Mouse (Mus musculus): ENCODE results near the gene Cdc16. TPM values are rescaled to one million over a fixed set of nuclear protein-coding genes. Genes with fewer than 3 reads are reported as not detected.

The Cdc16 gene
- total and polyA plus RNA-seq, 2 experiments from 2014 or later = 53.1 to 80.9 TPM

- TF ChIP-seq EP300 (IDR thresholded peaks at IDR 0.05; ENCODE audit: low read depth) (peak; percentile 98), CTCF (IDR thresholded peaks at IDR 0.05; ENCODE audit: low read depth) (peak; percentile 77)
- Histone ChIP-seq H3K36me3 (replicated peaks; ENCODE audit: control insufficient read depth, insufficient read depth, low read length) (peaks cover 39% of the 10 kb centered on the region), H3K4me3 (ENCODE audit: low read depth, low read length) (peak overlapping the region; percentile 84), H3K27me3 (ENCODE audit: control insufficient read depth, insufficient read depth, low read length) (no peaks in the 10 kb centered on the region), H3K9ac (replicated peaks; ENCODE audit: low read depth, low read length) (peak overlapping the region; percentile 95), H3K4me2 (ENCODE audit: low read depth, low read length) (peak overlapping the region; percentile 89), H3K4me1 (ENCODE audit: control insufficient read depth, insufficient read depth) (peaks cover 4% of the 10 kb centered on the region; the same call in 1 of the 2 replicates), H3K9me3 (replicated peaks; ENCODE audit: control insufficient read depth, low read length) (no peaks in the 10 kb centered on the region), H3K27ac (ENCODE audit: low read depth) (peak overlapping the region; percentile 99)
- peak; percentile 93 for DNase-seq (ENCODE audit: low spot score)
- under 1% methylated on average over 45 of the region's 47 CpGs for WGBS
- ATAC-seq (ENCODE audit: insufficient read depth, low read depth) = peak; percentile 96
Observed at GRCm38 (mm10) chr8:13785764-13786299, 28.4 kb downstream of the Cdc16 start.

GRCm38 (mm10) chr8:13789606-13790005, 32.1 kb downstream of the Cdc16 start:
- no peak for DNase-seq (ENCODE audit: low spot score)
- ATAC-seq (ENCODE audit: insufficient read depth, low read depth) = no peak
- H3K9me3 ChIP-seq (replicated peaks; ENCODE audit: control insufficient read depth, low read length) = no peaks in the 10 kb centered on the region
- H3K9ac ChIP-seq (replicated peaks; ENCODE audit: low read depth, low read length) = no peak overlapping the region
- no peak for TF ChIP-seq CTCF (IDR thresholded peaks at IDR 0.05; ENCODE audit: low read depth)
- TF ChIP-seq EP300 (IDR thresholded peaks at IDR 0.05; ENCODE audit: low read depth) = no peak
- H3K27me3 ChIP-seq (ENCODE audit: control insufficient read depth, insufficient read depth, low read length) = no peaks in the 10 kb centered on the region
- H3K27ac ChIP-seq (ENCODE audit: low read depth) = no peak overlapping the region
- 90% methylated on average over 8 of the region's 8 CpGs for WGBS
- H3K4me3 ChIP-seq (ENCODE audit: low read depth, low read length) = no peak overlapping the region
- H3K4me2 ChIP-seq (ENCODE audit: low read depth, low read length) = no peak overlapping the region
- peaks cover 4% of the 10 kb centered on the region; the same call in 1 of the 2 replicates for H3K4me1 ChIP-seq (ENCODE audit: control insufficient read depth, insufficient read depth)
- H3K36me3 ChIP-seq (replicated peaks; ENCODE audit: control insufficient read depth, insufficient read depth, low read length) = peaks cover 52% of the 10 kb centered on the region

GRCm38 (mm10) chr8:13793097-13793745, 35.7 kb downstream of the Cdc16 start:
- Histone ChIP-seq H3K9ac (replicated peaks; ENCODE audit: low read depth, low read length) (no peak overlapping the region), H3K9me3 (replicated peaks; ENCODE audit: control insufficient read depth, low read length) (no peaks in the 10 kb centered on the region), H3K4me3 (ENCODE audit: low read depth, low read length) (no peak overlapping the region), H3K27ac (ENCODE audit: low read depth) (no peak overlapping the region), H3K27me3 (ENCODE audit: control insufficient read depth, insufficient read depth, low read length) (no peaks in the 10 kb centered on the region), H3K4me2 (ENCODE audit: low read depth, low read length) (no peak overlapping the region), H3K36me3 (replicated peaks; ENCODE audit: control insufficient read depth, insufficient read depth, low read length) (peaks cover 83% of the 10 kb centered on the region), H3K4me1 (ENCODE audit: control insufficient read depth, insufficient read depth) (no peaks in the 10 kb centered on the region)
- ATAC-seq (ENCODE audit: insufficient read depth, low read depth) (no peak), DNase-seq (ENCODE audit: low spot score) (no peak)
- 90% methylated on average over 8 of the region's 8 CpGs for whole genome bisulfite sequencing
- TF ChIP-seq CTCF (IDR thresholded peaks at IDR 0.05; ENCODE audit: low read depth) = no peak
- no peak for TF ChIP-seq EP300 (IDR thresholded peaks at IDR 0.05; ENCODE audit: low read depth)

- Histone ChIP-seq H3K4me2 (ENCODE audit: low read depth, low read length) (no peak overlapping the region), H3K9me3 (replicated peaks; ENCODE audit: control insufficient read depth, low read length) (no peaks in the 10 kb centered on the region), H3K36me3 (replicated peaks; ENCODE audit: control insufficient read depth, insufficient read depth, low read length) (peaks cover 83% of the 10 kb centered on the region), H3K27ac (ENCODE audit: low read depth) (no peak overlapping the region), H3K9ac (replicated peaks; ENCODE audit: low read depth, low read length) (no peak overlapping the region), H3K4me3 (ENCODE audit: low read depth, low read length) (no peak overlapping the region), H3K27me3 (ENCODE audit: control insufficient read depth, insufficient read depth, low read length) (no peaks in the 10 kb centered on the region), H3K4me1 (ENCODE audit: control insufficient read depth, insufficient read depth) (no peaks in the 10 kb centered on the region)
- TF ChIP-seq EP300 (IDR thresholded peaks at IDR 0.05; ENCODE audit: low read depth) = no peak
- no peak for TF ChIP-seq CTCF (IDR thresholded peaks at IDR 0.05; ENCODE audit: low read depth)
- WGBS = 91% methylated on average over 11 of the region's 11 CpGs
- no peak for DNase-seq (ENCODE audit: low spot score)
- no peak for ATAC-seq (ENCODE audit: insufficient read depth, low read depth)
Observed at GRCm38 (mm10) chr8:13793746-13794101, 36.2 kb downstream of the Cdc16 start.

- ATAC-seq (ENCODE audit: insufficient read depth, low read depth) (no peak), DNase-seq (ENCODE audit: low spot score) (no peak)
- 93% methylated on average over 5 of the region's 5 CpGs for WGBS
- Histone ChIP-seq H3K4me2 (ENCODE audit: low read depth, low read length) (no peak overlapping the region), H3K9me3 (replicated peaks; ENCODE audit: control insufficient read depth, low read length) (no peaks in the 10 kb centered on the region), H3K27ac (ENCODE audit: low read depth) (no peak overlapping the region), H3K4me3 (ENCODE audit: low read depth, low read length) (no peak overlapping the region), H3K27me3 (ENCODE audit: control insufficient read depth, insufficient read depth, low read length) (no peaks in the 10 kb centered on the region), H3K9ac (replicated peaks; ENCODE audit: low read depth, low read length) (no peak overlapping the region), H3K4me1 (ENCODE audit: control insufficient read depth, insufficient read depth) (no peaks in the 10 kb centered on the region), H3K36me3 (replicated peaks; ENCODE audit: control insufficient read depth, insufficient read depth, low read length) (peaks cover 67% of the 10 kb centered on the region)
- TF ChIP-seq EP300 (IDR thresholded peaks at IDR 0.05; ENCODE audit: low read depth) (no peak), CTCF (IDR thresholded peaks at IDR 0.05; ENCODE audit: low read depth) (no peak)
Observed at GRCm38 (mm10) chr8:13797676-13798075, 40.2 kb downstream of the Cdc16 start.

- WGBS = 83% methylated on average over 5 of the region's 5 CpGs
- DNase-seq (ENCODE audit: low spot score) = no peak
- no peak overlapping the region for H3K4me3 ChIP-seq (ENCODE audit: low read depth, low read length)
Observed at GRCm38 (mm10) chr8:13799566-13799965, 42.1 kb downstream of the Cdc16 start.

More at GRCm38 (mm10) chr8:13799566-13799965, 42.1 kb downstream of the Cdc16 start:
- Histone ChIP-seq H3K36me3 (replicated peaks; ENCODE audit: control insufficient read depth, insufficient read depth, low read length) (peaks cover 50% of the 10 kb centered on the region), H3K27ac (ENCODE audit: low read depth) (no peak overlapping the region), H3K27me3 (ENCODE audit: control insufficient read depth, insufficient read depth, low read length) (no peaks in the 10 kb centered on the region), H3K9ac (replicated peaks; ENCODE audit: low read depth, low read length) (no peak overlapping the region), H3K4me2 (ENCODE audit: low read depth, low read length) (no peak overlapping the region), H3K4me1 (ENCODE audit: control insufficient read depth, insufficient read depth) (no peaks in the 10 kb centered on the region), H3K9me3 (replicated peaks; ENCODE audit: control insufficient read depth, low read length) (no peaks in the 10 kb centered on the region)
- ATAC-seq (ENCODE audit: insufficient read depth, low read depth) = no peak
- TF ChIP-seq CTCF (IDR thresholded peaks at IDR 0.05; ENCODE audit: low read depth) (no peak), EP300 (IDR thresholded peaks at IDR 0.05; ENCODE audit: low read depth) (no peak)

All from heart, postnatal 0 days (tissue).